Mouse (Mus musculus): ENCODE results near the gene 1700029H14Rik. TPM values are rescaled to one million over a fixed set of nuclear protein-coding genes. Genes with fewer than 3 reads are reported as not detected.

1700029H14Rik gene
- not detected in 2 replicates for polyA plus RNA-seq (2015; fragmentation: Nextera tagmentation; extraction: Ambion mirVana)

DNA sequence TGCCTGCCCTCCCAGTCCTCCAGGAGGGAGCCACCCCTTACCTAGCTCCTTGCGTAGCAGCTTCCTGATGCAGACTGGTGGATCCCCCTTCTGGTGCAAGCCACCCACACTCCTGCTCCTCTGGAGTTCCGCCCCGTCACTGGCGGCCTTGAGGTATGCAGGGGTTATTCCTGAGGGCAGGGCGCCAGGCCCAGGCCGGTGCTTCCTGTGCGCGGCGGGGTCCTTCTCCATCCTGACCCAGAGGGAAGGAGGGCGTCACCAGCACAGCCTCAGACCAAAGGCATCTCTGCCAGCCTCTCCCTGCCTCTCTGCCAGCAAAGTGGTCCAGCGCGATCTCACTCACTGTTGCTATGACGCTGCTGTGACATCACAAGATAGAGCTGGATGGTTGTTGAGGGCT, at the start of gene 1700029H14Rik:
TSS of gene 1700029H14Rik (minus strand) at position 344 of the 400 bp plus-strand sequence.
- Histone ChIP-seq H3K9me3 (ENCODE audit: control insufficient read depth, low read length) (no peaks in the 10 kb centered on the region), H3K27me3 (replicated peaks; ENCODE audit: control insufficient read depth, insufficient read depth, low read length) (no peaks in the 10 kb centered on the region), H3K4me2 (ENCODE audit: low read length) (no peak within 1 kb of the TSS), H3K4me3 (ENCODE audit: low read length) (no peak within 1 kb of the TSS), H3K27ac (ENCODE audit: low read depth, low read length) (no peak within 1 kb of the TSS), H3K36me3 (ENCODE audit: control insufficient read depth, insufficient read depth, low read length) (no peaks in the 10 kb centered on the region), H3K9ac (ENCODE audit: low read depth, low read length) (no peak within 1 kb of the TSS), H3K4me1 (ENCODE audit: control insufficient read depth, insufficient read depth, low read depth, low read length) (no peaks in the 10 kb centered on the region)
- whole genome bisulfite sequencing, result 37% methylated on average over 13 of the region's 13 CpGs
- ATAC-seq, result no peak

DNA sequence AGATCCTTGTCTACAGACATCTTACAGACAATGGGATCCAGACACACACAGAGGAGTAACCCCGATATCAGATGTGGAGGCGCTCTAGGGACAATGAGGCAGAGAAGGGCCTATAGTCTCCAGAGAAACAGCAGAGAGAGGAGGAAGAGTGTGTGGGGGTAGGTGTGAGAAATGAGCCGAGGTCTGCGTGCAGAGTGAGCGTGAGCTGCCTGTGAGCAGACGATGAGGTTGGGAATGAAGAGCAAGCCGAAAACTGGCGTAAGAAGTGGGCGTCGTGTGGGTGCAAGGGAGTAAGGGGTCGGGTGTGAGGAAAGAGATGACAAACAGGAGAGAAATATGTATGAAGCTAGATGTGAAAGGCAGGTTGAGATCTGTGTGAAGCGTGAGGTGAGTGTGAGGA, 49.4 kb upstream of the 1700029H14Rik start:
- Histone ChIP-seq H3K36me3 (ENCODE audit: control insufficient read depth, insufficient read depth, low read length) (peaks cover 16% of the 10 kb centered on the region), H3K4me1 (ENCODE audit: control insufficient read depth, insufficient read depth, low read depth, low read length) (no peaks in the 10 kb centered on the region), H3K9me3 (ENCODE audit: control insufficient read depth, low read length) (no peaks in the 10 kb centered on the region), H3K27ac (ENCODE audit: low read depth, low read length) (no peak overlapping the region), H3K4me2 (ENCODE audit: low read length) (no peak overlapping the region), H3K27me3 (replicated peaks; ENCODE audit: control insufficient read depth, insufficient read depth, low read length) (no peaks in the 10 kb centered on the region), H3K9ac (ENCODE audit: low read depth, low read length) (no peak overlapping the region), H3K4me3 (ENCODE audit: low read length) (no peak overlapping the region)
- 90% methylated on average over 12 of the region's 12 CpGs for WGBS
- no peak for ATAC-seq

DNA sequence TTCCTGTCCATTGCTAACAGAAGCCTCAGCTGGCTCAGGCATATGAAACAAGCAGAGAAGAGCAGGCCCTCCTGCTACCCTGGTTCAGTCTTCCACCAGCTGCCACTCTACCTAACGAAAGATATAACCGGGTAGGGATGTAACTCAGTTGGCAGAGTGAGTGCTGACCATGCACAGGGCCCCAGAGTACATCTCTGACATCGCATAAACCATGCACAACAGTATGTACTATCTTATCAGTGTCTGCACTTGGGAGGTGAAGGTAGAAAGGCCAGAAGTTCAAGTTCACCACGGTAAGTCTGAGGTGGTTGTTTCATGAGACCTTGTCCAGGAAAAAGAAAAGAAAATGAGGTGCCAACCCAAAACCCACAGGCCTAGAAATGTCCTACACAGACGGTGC, 47.7 kb upstream of the 1700029H14Rik start:
- no peak overlapping the region for H3K27ac ChIP-seq (ENCODE audit: low read depth, low read length)
- H3K4me2 ChIP-seq (ENCODE audit: low read length), result no peak overlapping the region
- peaks cover 16% of the 10 kb centered on the region for H3K36me3 ChIP-seq (ENCODE audit: control insufficient read depth, insufficient read depth, low read length)
- no peaks in the 10 kb centered on the region for H3K9me3 ChIP-seq (ENCODE audit: control insufficient read depth, low read length)
- H3K27me3 ChIP-seq (replicated peaks; ENCODE audit: control insufficient read depth, insufficient read depth, low read length), result no peaks in the 10 kb centered on the region
- ATAC-seq, result no peak
- H3K4me3 ChIP-seq (ENCODE audit: low read length), result no peak overlapping the region
- no peaks in the 10 kb centered on the region for H3K4me1 ChIP-seq (ENCODE audit: control insufficient read depth, insufficient read depth, low read depth, low read length)
- H3K9ac ChIP-seq (ENCODE audit: low read depth, low read length), result no peak overlapping the region
- WGBS, result 93% methylated on average over 5 of the region's 5 CpGs

DNA sequence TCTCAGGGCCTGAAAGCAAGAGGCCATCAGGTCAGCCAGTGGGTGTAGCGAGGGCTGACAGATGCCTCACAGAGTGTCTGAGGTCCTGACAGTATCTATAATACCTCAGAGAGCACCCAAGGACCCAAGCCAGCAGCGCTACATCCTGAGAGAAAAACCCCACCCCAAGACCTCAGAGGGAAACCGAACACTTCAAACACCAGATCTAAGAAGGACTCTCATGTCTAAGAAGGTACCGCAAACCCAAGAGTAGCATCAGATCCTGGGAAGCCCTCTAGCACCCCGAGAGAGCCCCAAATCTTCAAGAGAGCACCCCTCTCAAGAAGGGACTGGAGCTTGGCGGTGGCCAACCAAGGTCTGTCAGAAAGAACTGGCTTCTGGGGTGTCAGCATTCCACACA, 46.7 kb upstream of the 1700029H14Rik start:
- Histone ChIP-seq H3K4me3 (ENCODE audit: low read length) (no peak overlapping the region), H3K4me2 (ENCODE audit: low read length) (no peak overlapping the region), H3K27me3 (replicated peaks; ENCODE audit: control insufficient read depth, insufficient read depth, low read length) (no peaks in the 10 kb centered on the region), H3K27ac (ENCODE audit: low read depth, low read length) (no peak overlapping the region), H3K9me3 (ENCODE audit: control insufficient read depth, low read length) (no peaks in the 10 kb centered on the region), H3K4me1 (ENCODE audit: control insufficient read depth, insufficient read depth, low read depth, low read length) (no peaks in the 10 kb centered on the region), H3K9ac (ENCODE audit: low read depth, low read length) (no peak overlapping the region), H3K36me3 (ENCODE audit: control insufficient read depth, insufficient read depth, low read length) (peaks cover 14% of the 10 kb centered on the region)
- ATAC-seq, result no peak
- WGBS, result 94% methylated on average over 6 of the region's 6 CpGs

DNA sequence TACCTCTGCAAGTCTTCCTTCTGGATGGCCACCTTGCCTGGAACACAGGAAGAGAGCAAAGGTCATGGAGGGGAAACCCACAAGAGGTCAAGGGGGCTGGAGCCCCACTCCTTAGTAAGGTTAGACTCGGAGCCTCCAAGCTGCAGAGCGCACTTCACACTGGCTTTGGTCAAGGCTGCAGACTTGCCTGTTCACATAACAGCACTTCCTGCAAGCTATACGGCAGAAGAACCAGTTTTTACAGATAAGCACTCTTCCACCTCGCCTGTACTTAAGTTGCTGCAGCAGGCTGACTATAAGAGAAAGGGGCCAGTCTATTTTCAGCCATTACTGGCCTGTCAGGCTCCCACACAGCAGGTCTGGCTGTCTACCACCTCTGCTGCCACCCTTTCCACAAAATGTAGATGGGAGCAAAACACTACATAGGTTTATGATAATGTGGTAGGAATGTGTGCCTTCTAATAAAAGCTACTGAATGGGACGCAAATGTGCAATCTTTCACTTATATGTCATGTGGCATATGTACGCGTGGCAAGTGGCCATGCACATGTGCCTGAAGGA, 43.7 kb upstream of the 1700029H14Rik start:
- 84% methylated on average over 7 of the region's 7 CpGs for WGBS
- Histone ChIP-seq H3K9ac (ENCODE audit: low read depth, low read length) (no peak overlapping the region), H3K27ac (ENCODE audit: low read depth, low read length) (no peak overlapping the region), H3K4me1 (ENCODE audit: control insufficient read depth, insufficient read depth, low read depth, low read length) (no peaks in the 10 kb centered on the region), H3K9me3 (ENCODE audit: control insufficient read depth, low read length) (no peaks in the 10 kb centered on the region), H3K36me3 (ENCODE audit: control insufficient read depth, insufficient read depth, low read length) (no peaks in the 10 kb centered on the region), H3K27me3 (replicated peaks; ENCODE audit: control insufficient read depth, insufficient read depth, low read length) (no peaks in the 10 kb centered on the region), H3K4me2 (ENCODE audit: low read length) (no peak overlapping the region), H3K4me3 (ENCODE audit: low read length) (no peak overlapping the region)
- ATAC-seq, result no peak

DNA sequence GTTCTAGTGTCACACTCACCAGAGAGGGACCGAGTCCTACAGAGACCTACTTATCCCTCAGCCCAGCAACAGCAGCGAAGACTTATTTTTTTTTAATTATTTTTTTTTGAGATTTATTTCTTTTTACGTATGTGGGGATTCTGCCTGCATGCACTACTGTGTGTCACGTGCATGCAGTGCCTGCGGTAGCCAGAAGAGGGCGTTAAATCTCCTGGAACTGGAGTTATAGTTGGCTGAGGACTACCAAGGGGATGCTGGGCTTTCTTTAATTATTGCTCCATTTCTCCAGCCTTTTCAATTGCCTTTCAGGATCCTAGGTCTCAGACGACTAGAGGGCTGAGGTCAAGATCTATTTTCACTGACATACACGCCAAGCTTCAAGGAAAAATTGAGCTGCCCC, 40.4 kb upstream of the 1700029H14Rik start:
- ATAC-seq, result peak; percentile 55; the same call in 1 of the 2 replicates
- Histone ChIP-seq H3K9ac (ENCODE audit: low read depth, low read length) (no peak overlapping the region), H3K27ac (ENCODE audit: low read depth, low read length) (no peak overlapping the region), H3K4me1 (ENCODE audit: control insufficient read depth, insufficient read depth, low read depth, low read length) (no peaks in the 10 kb centered on the region), H3K36me3 (ENCODE audit: control insufficient read depth, insufficient read depth, low read length) (peaks cover 3% of the 10 kb centered on the region), H3K4me2 (ENCODE audit: low read length) (no peak overlapping the region), H3K27me3 (replicated peaks; ENCODE audit: control insufficient read depth, insufficient read depth, low read length) (no peaks in the 10 kb centered on the region), H3K4me3 (ENCODE audit: low read length) (no peak overlapping the region), H3K9me3 (ENCODE audit: control insufficient read depth, low read length) (no peaks in the 10 kb centered on the region)
- WGBS, result 50% methylated on average over 8 of the region's 8 CpGs

DNA sequence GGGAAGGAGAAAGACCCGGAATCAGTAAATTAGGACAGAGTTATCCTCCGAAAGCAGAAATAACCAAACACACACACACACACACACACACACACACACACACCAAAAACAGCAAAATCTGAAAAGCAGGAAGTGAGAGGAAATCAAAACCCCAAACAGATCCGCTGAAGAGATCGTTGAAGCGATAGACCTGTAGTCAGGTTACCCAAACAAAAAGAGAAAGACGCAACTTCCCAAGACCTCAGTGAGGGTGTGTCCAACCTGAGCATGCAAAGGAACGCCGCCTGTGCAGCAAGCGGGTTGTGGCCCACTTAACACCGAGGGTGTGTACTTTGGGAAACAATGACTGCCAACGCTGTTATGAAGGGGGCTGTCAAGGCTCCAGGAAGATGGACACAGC, 38.9 kb upstream of the 1700029H14Rik start:
- Histone ChIP-seq H3K27ac (ENCODE audit: low read depth, low read length) (no peak overlapping the region), H3K9ac (ENCODE audit: low read depth, low read length) (no peak overlapping the region), H3K4me3 (ENCODE audit: low read length) (no peak overlapping the region), H3K27me3 (replicated peaks; ENCODE audit: control insufficient read depth, insufficient read depth, low read length) (no peaks in the 10 kb centered on the region), H3K4me2 (ENCODE audit: low read length) (no peak overlapping the region), H3K9me3 (ENCODE audit: control insufficient read depth, low read length) (no peaks in the 10 kb centered on the region), H3K4me1 (ENCODE audit: control insufficient read depth, insufficient read depth, low read depth, low read length) (no peaks in the 10 kb centered on the region), H3K36me3 (ENCODE audit: control insufficient read depth, insufficient read depth, low read length) (peaks cover 15% of the 10 kb centered on the region)
- 88% methylated on average over 11 of the region's 11 CpGs for WGBS
- ATAC-seq, result no peak

DNA sequence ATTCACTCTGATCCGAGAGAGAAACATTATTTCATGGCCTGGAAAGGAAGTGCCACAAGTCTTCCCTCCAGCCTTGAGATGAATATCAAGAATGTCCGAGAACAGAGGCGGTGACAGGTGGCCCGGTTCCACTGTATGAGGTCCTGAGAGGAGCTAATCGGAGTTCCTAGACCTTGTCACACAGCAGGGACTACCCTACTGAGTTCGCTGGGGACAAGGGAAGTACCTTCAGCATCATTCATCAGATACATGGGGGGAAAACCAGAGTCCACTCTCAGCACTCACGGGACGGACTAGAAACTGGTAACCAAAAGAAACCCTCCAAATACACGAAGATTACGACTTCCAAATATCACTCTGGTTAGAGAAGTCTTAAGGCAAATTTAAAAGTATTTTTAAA, 38.5 kb upstream of the 1700029H14Rik start:
- no peak overlapping the region for H3K27ac ChIP-seq (ENCODE audit: low read depth, low read length)
- no peaks in the 10 kb centered on the region for H3K4me1 ChIP-seq (ENCODE audit: control insufficient read depth, insufficient read depth, low read depth, low read length)
- ATAC-seq, result no peak
- H3K4me3 ChIP-seq (ENCODE audit: low read length), result no peak overlapping the region
- H3K4me2 ChIP-seq (ENCODE audit: low read length), result no peak overlapping the region
- WGBS, result 91% methylated on average over 10 of the region's 10 CpGs
- no peak overlapping the region for H3K9ac ChIP-seq (ENCODE audit: low read depth, low read length)
- H3K27me3 ChIP-seq (replicated peaks; ENCODE audit: control insufficient read depth, insufficient read depth, low read length), result no peaks in the 10 kb centered on the region
- H3K36me3 ChIP-seq (ENCODE audit: control insufficient read depth, insufficient read depth, low read length), result peaks cover 15% of the 10 kb centered on the region
- H3K9me3 ChIP-seq (ENCODE audit: control insufficient read depth, low read length), result no peaks in the 10 kb centered on the region

DNA sequence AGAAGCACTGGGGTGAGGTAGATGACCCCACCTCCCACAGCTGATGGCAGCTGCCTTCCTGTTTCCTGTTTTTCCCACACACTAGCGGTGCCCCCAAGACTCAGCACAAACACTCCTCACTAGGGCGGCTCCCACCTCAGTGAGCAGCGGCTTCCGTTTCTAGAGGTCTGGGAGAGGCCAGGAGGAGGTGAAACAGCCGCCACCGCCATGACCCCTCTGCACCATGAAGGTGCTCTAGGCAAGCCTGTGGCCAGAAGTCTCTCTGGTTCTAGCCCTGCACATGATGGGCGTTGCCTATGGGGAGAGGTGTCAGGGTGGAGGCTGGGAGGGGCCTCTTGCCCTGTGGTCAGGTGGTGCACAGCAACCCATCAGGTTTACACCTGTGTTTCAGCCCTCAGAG, 37.9 kb upstream of the 1700029H14Rik start:
- Histone ChIP-seq H3K27ac (ENCODE audit: low read depth, low read length) (no peak overlapping the region), H3K36me3 (ENCODE audit: control insufficient read depth, insufficient read depth, low read length) (peaks cover 15% of the 10 kb centered on the region), H3K27me3 (replicated peaks; ENCODE audit: control insufficient read depth, insufficient read depth, low read length) (no peaks in the 10 kb centered on the region), H3K4me1 (ENCODE audit: control insufficient read depth, insufficient read depth, low read depth, low read length) (no peaks in the 10 kb centered on the region), H3K9ac (ENCODE audit: low read depth, low read length) (no peak overlapping the region), H3K4me2 (ENCODE audit: low read length) (no peak overlapping the region), H3K9me3 (ENCODE audit: control insufficient read depth, low read length) (no peaks in the 10 kb centered on the region), H3K4me3 (ENCODE audit: low read length) (no peak overlapping the region)
- WGBS, result 86% methylated on average over 7 of the region's 7 CpGs
- no peak for ATAC-seq

DNA sequence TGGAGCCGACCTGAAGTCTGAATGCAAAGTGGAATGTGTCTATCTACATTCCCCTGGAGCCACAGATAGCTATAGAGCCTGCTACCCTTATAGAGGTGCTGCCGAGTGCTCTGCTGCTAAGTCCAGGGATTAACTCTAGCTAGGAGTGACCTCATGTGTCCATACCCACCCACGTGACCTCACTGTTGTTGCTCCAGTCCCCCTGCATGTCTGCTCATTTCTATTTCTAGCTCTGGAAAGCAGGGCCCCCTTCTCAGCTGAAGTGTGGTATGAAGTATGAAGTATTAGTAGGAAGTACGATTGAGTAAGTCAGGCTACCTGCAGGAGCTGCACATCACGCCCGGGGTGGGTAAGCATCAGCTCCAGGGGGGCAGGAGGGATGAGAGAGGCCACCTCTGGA, 35.5 kb upstream of the 1700029H14Rik start:
- Histone ChIP-seq H3K9ac (ENCODE audit: low read depth, low read length) (no peak overlapping the region), H3K36me3 (ENCODE audit: control insufficient read depth, insufficient read depth, low read length) (peaks cover 15% of the 10 kb centered on the region), H3K4me2 (ENCODE audit: low read length) (no peak overlapping the region), H3K27ac (ENCODE audit: low read depth, low read length) (no peak overlapping the region), H3K9me3 (ENCODE audit: control insufficient read depth, low read length) (no peaks in the 10 kb centered on the region), H3K4me3 (ENCODE audit: low read length) (no peak overlapping the region), H3K27me3 (replicated peaks; ENCODE audit: control insufficient read depth, insufficient read depth, low read length) (no peaks in the 10 kb centered on the region), H3K4me1 (ENCODE audit: control insufficient read depth, insufficient read depth, low read depth, low read length) (no peaks in the 10 kb centered on the region)
- no peak for ATAC-seq
- WGBS, result 91% methylated on average over 6 of the region's 6 CpGs

Data from hindbrain, embryonic 16.5 days (tissue).